Mouse (Mus musculus): ENCODE data around the gene Usp42. TPM values are rescaled to one million over a fixed set of nuclear protein-coding genes. Genes with fewer than 3 reads are reported as not detected.

The Usp42 gene
- polyA plus RNA-seq, 1 experiment from 2014 or later, result 34.7 TPM

- H3K4me3 ChIP-seq, result no peak overlapping the region
- H3K36me3 ChIP-seq, result peaks cover 99% of the 10 kb centered on the region
- WGBS, result 78% methylated on average over 9 of the region's 9 CpGs
- peaks cover 9% of the 10 kb centered on the region for H3K4me1 ChIP-seq
- H3K9me3 ChIP-seq (replicated peaks), result no peaks in the 10 kb centered on the region
- no peak for DNase-seq (ENCODE audit: low spot score)
- H3K27me3 ChIP-seq (ENCODE audit: low read depth, poor library complexity, severe bottlenecking), result no peaks in the 10 kb centered on the region
- H3K27ac ChIP-seq, result peak overlapping the region; percentile 33; the same call in 1 of the 2 replicates
These were observed 25.9 kb downstream of the Usp42 start for GRCm38 (mm10) chr5:143706030-143706821.

GRCm38 (mm10) chr5:143705659-143705982, 26.5 kb downstream of the Usp42 start:
- WGBS, result 71% methylated on average over 1 of the region's 1 CpGs
- Histone ChIP-seq H3K9me3 (replicated peaks) (no peaks in the 10 kb centered on the region), H3K4me1 (peaks cover 9% of the 10 kb centered on the region), H3K4me3 (no peak overlapping the region), H3K27ac (no peak overlapping the region), H3K36me3 (peaks cover 99% of the 10 kb centered on the region), H3K27me3 (ENCODE audit: low read depth, poor library complexity, severe bottlenecking) (no peaks in the 10 kb centered on the region)
- DNase-seq (ENCODE audit: low spot score), result no peak

- Histone ChIP-seq H3K9me3 (replicated peaks) (no peaks in the 10 kb centered on the region), H3K4me1 (peaks cover 9% of the 10 kb centered on the region), H3K27ac (no peak overlapping the region), H3K36me3 (peaks cover 99% of the 10 kb centered on the region), H3K4me3 (no peak overlapping the region), H3K27me3 (ENCODE audit: low read depth, poor library complexity, severe bottlenecking) (no peaks in the 10 kb centered on the region)
- 85% methylated on average over 13 of the region's 13 CpGs for WGBS
- no peak for DNase-seq (ENCODE audit: low spot score)
These were observed 27.0 kb downstream of the Usp42 start for GRCm38 (mm10) chr5:143704875-143705658.

- Histone ChIP-seq H3K27ac (no peak overlapping the region), H3K36me3 (peaks cover 99% of the 10 kb centered on the region), H3K4me1 (no peaks in the 10 kb centered on the region), H3K4me3 (no peak overlapping the region), H3K9me3 (replicated peaks) (no peaks in the 10 kb centered on the region), H3K27me3 (ENCODE audit: low read depth, poor library complexity, severe bottlenecking) (no peaks in the 10 kb centered on the region)
- DNase-seq (ENCODE audit: low spot score), result no peak
- WGBS, result 90% methylated on average over 10 of the region's 10 CpGs
These were observed 31.0 kb downstream of the Usp42 start for GRCm38 (mm10) chr5:143701074-143701473.

GRCm38 (mm10) chr5:143700247-143700646, 31.8 kb downstream of the Usp42 start:
- Histone ChIP-seq H3K4me1 (no peaks in the 10 kb centered on the region), H3K36me3 (peaks cover 100% of the 10 kb centered on the region), H3K27me3 (ENCODE audit: low read depth, poor library complexity, severe bottlenecking) (no peaks in the 10 kb centered on the region), H3K27ac (no peak overlapping the region), H3K9me3 (replicated peaks) (no peaks in the 10 kb centered on the region), H3K4me3 (no peak overlapping the region)
- no peak for DNase-seq (ENCODE audit: low spot score)
- WGBS, result 93% methylated on average over 5 of the region's 5 CpGs

- H3K4me3 ChIP-seq, result no peak overlapping the region
- H3K4me1 ChIP-seq, result no peaks in the 10 kb centered on the region
- no peak for DNase-seq (ENCODE audit: low spot score)
- no peak overlapping the region for H3K27ac ChIP-seq
- peaks cover 99% of the 10 kb centered on the region for H3K36me3 ChIP-seq
- 93% methylated on average over 4 of the region's 4 CpGs for WGBS
- H3K27me3 ChIP-seq (ENCODE audit: low read depth, poor library complexity, severe bottlenecking), result no peaks in the 10 kb centered on the region
- H3K9me3 ChIP-seq (replicated peaks), result no peaks in the 10 kb centered on the region
These were observed 33.6 kb downstream of the Usp42 start for GRCm38 (mm10) chr5:143698454-143698853.

GRCm38 (mm10) chr5:143696323-143696722, 35.8 kb downstream of the Usp42 start:
- Histone ChIP-seq H3K36me3 (peaks cover 98% of the 10 kb centered on the region), H3K27me3 (ENCODE audit: low read depth, poor library complexity, severe bottlenecking) (no peaks in the 10 kb centered on the region), H3K4me1 (no peaks in the 10 kb centered on the region), H3K9me3 (replicated peaks) (no peaks in the 10 kb centered on the region), H3K27ac (no peak overlapping the region), H3K4me3 (no peak overlapping the region)
- no peak for DNase-seq (ENCODE audit: low spot score)
- WGBS, result 67% methylated on average over 3 of the region's 3 CpGs

GRCm38 (mm10) chr5:143690926-143691325, 41.2 kb downstream of the Usp42 start:
- H3K4me1 ChIP-seq, result no peaks in the 10 kb centered on the region
- H3K9me3 ChIP-seq (replicated peaks), result no peaks in the 10 kb centered on the region
- H3K4me3 ChIP-seq, result no peak overlapping the region
- WGBS, result 89% methylated on average over 5 of the region's 5 CpGs
- peaks cover 80% of the 10 kb centered on the region for H3K36me3 ChIP-seq
- H3K27ac ChIP-seq, result no peak overlapping the region
- H3K27me3 ChIP-seq (ENCODE audit: low read depth, poor library complexity, severe bottlenecking), result no peaks in the 10 kb centered on the region
- DNase-seq (ENCODE audit: low spot score), result no peak

GRCm38 (mm10) chr5:143690392-143690791, 41.7 kb downstream of the Usp42 start:
- H3K27ac ChIP-seq, result no peak overlapping the region
- WGBS, result 90% methylated on average over 9 of the region's 9 CpGs
- no peak overlapping the region for H3K4me3 ChIP-seq
- no peaks in the 10 kb centered on the region for H3K9me3 ChIP-seq (replicated peaks)
- DNase-seq (ENCODE audit: low spot score), result no peak
- H3K36me3 ChIP-seq, result peaks cover 76% of the 10 kb centered on the region
- no peaks in the 10 kb centered on the region for H3K27me3 ChIP-seq (ENCODE audit: low read depth, poor library complexity, severe bottlenecking)
- H3K4me1 ChIP-seq, result no peaks in the 10 kb centered on the region

- DNase-seq (ENCODE audit: low spot score), result no peak
- Histone ChIP-seq H3K4me3 (no peak overlapping the region), H3K36me3 (peaks cover 59% of the 10 kb centered on the region), H3K27me3 (ENCODE audit: low read depth, poor library complexity, severe bottlenecking) (no peaks in the 10 kb centered on the region), H3K4me1 (peaks cover 13% of the 10 kb centered on the region), H3K9me3 (replicated peaks) (no peaks in the 10 kb centered on the region), H3K27ac (no peak overlapping the region)
- WGBS, result 96% methylated on average over 3 of the region's 3 CpGs
These were observed 44.5 kb downstream of the Usp42 start for GRCm38 (mm10) chr5:143687589-143687988.

- Histone ChIP-seq H3K27ac (no peak overlapping the region), H3K27me3 (ENCODE audit: low read depth, poor library complexity, severe bottlenecking) (no peaks in the 10 kb centered on the region), H3K36me3 (peaks cover 48% of the 10 kb centered on the region), H3K4me3 (no peak overlapping the region), H3K9me3 (replicated peaks) (no peaks in the 10 kb centered on the region), H3K4me1 (peaks cover 21% of the 10 kb centered on the region)
- WGBS, result over 99% methylated on average over 3 of the region's 3 CpGs
- DNase-seq (ENCODE audit: low spot score), result no peak
These were observed 45.6 kb downstream of the Usp42 start for GRCm38 (mm10) chr5:143686456-143686855.

- Histone ChIP-seq H3K4me3 (no peak overlapping the region), H3K9me3 (replicated peaks) (no peaks in the 10 kb centered on the region), H3K27me3 (ENCODE audit: low read depth, poor library complexity, severe bottlenecking) (no peaks in the 10 kb centered on the region), H3K4me1 (peaks cover 23% of the 10 kb centered on the region), H3K27ac (no peak overlapping the region; the same call in 1 of the 2 replicates), H3K36me3 (peaks cover 44% of the 10 kb centered on the region)
- DNase-seq (ENCODE audit: low spot score), result no peak
- 95% methylated on average over 8 of the region's 8 CpGs for WGBS
These were observed 47.1 kb downstream of the Usp42 start for GRCm38 (mm10) chr5:143684911-143685390.

GRCm38 (mm10) chr5:143683696-143684095, 48.4 kb downstream of the Usp42 start:
- peaks cover 35% of the 10 kb centered on the region for H3K4me1 ChIP-seq
- H3K27me3 ChIP-seq (ENCODE audit: low read depth, poor library complexity, severe bottlenecking), result no peaks in the 10 kb centered on the region
- no peaks in the 10 kb centered on the region for H3K9me3 ChIP-seq (replicated peaks)
- H3K4me3 ChIP-seq, result no peak overlapping the region
- peaks cover 39% of the 10 kb centered on the region for H3K36me3 ChIP-seq
- peak overlapping the region; percentile 67; the same call in 1 of the 2 replicates for H3K27ac ChIP-seq
- WGBS, result 80% methylated on average over 6 of the region's 6 CpGs
- no peak for DNase-seq (ENCODE audit: low spot score)
